Mouse (Mus musculus) left cerebral cortex, postnatal 36 days (tissue): ENCODE data around the gene Wwox. TPM values are rescaled to one million over a fixed set of nuclear protein-coding genes. Genes with fewer than 3 reads are reported as not detected.

Experiments
- DNase-seq, 2 experiments: peaks; one replicate each; pipeline ENCODE4 v3.0.0; 2021 to 2022; ENCODE audit warnings: low spot score in 2 of 2, mixed read lengths in 1 of 2
- intact Hi-C: fragments of 180-260 bp; cut with DNase I; formaldehyde crosslinking; loops from one replicate; pipeline ENCODE4 v1.15.1; 2025
- total RNA-seq, 2 experiments: library from RNA; stranded (reverse); gene quantifications; 2 replicates each; pipeline ENCODE4 v1.2.3; 2021

The Wwox gene
- total RNA-seq, 2 experiments from 2014 or later, result 13.3 to 16.5 TPM

DNA sequence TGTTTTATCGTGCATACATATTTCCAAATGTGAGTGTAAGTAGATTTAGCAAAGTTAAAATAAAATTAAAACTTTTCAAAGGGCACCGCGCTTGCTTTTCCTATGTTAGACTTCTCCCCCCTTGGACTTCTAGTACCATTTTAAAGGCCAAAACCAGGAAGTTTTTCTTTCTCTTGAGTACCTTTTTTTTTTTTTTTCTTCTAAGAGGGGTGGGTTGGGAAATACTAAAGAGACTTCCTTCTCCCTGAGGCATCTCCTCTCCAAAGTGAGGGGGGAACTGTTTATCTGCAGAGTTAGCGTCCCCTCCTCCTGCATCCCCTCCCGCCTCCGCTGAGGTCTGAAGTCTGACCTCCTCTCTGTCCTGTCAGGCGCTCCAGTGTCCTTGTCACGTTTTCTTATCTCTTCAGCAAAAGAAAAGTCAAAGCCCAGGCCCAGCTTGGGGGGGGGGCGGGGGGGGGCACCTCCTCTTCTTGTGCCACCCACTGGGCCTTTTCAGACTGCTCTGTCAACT, 437.3 kb downstream of the Wwox start:
- intact Hi-C loops, result no loop called here
- no peak for DNase-seq

GRCm38 (mm10) chr8:114877234-114877633, 437.8 kb downstream of the Wwox start:
- no peak for DNase-seq
- intact Hi-C loops, result no loop called here

- intact Hi-C loops, result no loop called here
- no peak for DNase-seq
These were observed 439.2 kb downstream of the Wwox start for GRCm38 (mm10) chr8:114878449-114879276.

DNA sequence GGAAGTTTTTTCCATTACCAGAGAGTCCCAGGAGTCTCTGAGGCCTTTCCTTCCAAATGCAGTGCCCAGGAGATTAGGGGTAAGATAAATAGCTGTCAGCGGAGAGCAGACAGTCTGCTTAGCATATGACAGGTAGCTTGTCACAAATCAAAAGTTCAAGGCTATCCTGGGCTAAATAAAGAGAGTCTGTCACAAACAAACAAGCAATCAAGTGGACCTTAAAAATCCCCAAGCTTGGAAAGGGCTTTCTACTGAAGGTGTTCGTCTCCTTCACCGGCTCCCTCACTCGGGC, 439.8 kb downstream of the Wwox start:
- DNase-seq, result no peak
- intact Hi-C loops, result no loop called here

- no peak for DNase-seq
These were observed 440.2 kb downstream of the Wwox start for GRCm38 (mm10) chr8:114879678-114880077.

DNA sequence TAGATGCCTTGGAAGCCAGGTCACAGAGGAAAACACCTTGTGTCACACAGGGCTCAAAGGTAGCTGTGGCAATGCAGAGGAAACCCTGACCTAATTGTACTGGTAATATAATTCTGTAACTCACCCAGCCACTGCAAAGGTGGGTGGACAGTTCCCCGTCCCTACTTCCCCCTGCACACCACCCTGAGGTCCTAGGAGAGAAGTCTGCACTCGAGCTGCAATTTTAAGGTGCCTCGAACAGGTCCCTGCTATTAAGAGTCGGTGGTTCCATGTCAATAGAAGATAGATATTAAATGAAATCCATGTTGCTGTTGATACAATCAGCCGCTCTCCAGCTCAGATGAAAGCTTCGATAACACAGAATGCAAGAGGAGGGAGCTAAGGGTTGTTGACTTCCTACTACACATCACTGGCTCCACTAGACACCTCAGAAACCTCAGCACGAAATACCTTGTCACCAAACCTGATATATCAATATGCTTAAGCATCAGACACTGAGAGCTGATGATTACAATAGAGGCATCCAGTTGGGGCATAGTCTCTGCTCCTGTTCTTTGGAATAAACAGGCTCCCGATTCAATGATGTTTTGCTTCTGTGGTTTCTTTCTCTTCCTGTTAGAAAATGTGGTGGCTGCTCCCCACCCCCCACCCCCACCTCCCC, 441.1 kb downstream of the Wwox start:
- DNase-seq, result no peak
- intact Hi-C loops, result no loop called here

More at GRCm38 (mm10) chr8:114879678-114880077, 440.2 kb downstream of the Wwox start:
- intact Hi-C loops, result no loop called here

DNA sequence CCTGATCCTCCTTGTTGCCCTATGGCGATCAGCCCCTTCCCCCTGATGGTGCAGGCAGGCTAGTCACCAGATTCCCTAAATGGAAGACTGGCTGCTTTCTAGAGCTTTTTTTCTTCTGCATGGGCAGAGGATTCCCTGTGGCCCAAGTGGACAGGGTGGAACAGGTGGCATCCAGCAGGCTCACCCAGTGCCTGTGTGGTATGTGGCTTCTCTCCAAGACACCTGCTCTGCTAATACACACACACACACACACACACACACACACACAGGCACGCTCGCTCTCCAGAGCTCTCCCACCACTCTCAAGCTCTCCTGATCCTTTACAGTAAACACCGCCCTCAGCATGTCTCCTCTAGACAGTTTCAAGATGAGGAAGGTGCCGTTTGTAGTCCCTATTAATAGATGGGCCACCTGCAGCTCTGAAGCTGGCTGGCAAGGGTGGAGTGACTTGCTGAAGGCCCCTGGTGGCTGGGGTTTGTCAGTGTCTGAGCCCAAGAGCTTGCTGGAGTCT, 442.5 kb downstream of the Wwox start:
- intact Hi-C loops, result no loop called here
- no peak for DNase-seq

GRCm38 (mm10) chr8:114882504-114882903, 443.0 kb downstream of the Wwox start:
- intact Hi-C loops, result no loop called here

GRCm38 (mm10) chr8:114882936-114883606, 443.6 kb downstream of the Wwox start:
- intact Hi-C loops, result no loop called here
- DNase-seq, result no peak

More at GRCm38 (mm10) chr8:114882504-114882903, 443.0 kb downstream of the Wwox start:
- no peak for DNase-seq

DNA sequence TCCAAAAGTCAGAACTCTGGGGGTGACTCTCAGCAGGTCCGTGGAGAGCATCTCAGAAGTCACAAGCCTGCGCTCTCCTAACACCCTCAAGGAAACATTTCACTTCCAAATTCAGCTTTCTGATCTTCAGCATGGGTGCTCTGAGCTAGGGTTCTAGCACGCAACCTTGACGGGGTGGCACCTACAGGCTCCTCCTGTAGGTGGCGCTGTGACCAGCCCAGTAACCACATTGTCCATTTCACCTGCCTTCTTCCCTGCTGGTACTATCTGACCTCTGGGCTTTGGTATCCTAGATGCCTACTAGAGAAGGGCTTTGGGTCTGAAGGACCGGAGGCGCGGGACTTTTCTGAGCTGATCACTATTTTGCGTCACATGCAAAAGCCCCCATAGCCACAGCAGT, 444.5 kb downstream of the Wwox start:
- intact Hi-C loops, result no loop called here
- DNase-seq, result no peak

DNA sequence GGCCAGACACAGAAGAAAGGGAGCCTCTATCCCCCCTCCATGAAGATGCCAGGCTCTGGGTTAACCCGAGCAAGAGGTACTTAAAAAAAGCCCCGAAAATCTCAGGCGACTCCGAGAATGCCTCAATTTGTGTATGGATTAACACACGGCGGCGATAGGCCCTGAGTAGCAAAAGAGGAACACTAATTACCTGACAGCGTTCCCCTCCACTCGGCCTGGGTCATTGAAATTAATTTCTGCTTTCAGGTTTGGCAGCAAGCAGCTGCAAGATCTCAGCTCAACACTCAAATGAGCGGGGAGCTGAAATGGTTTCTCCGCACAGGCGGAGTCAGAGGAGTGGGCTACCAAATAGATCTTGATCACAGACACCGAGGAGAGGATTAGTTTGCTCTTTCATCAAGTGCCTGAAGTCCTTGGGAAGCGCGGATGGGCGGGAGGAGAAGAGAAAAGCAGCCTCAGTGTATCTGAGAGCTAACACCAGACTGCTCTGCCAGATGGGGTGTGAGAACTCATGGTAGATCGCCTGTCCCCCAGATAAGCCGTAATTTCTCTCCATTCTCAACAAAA, 445.7 kb downstream of the Wwox start:
- intact Hi-C loops, result no loop called here
- DNase-seq, result no peak

DNA sequence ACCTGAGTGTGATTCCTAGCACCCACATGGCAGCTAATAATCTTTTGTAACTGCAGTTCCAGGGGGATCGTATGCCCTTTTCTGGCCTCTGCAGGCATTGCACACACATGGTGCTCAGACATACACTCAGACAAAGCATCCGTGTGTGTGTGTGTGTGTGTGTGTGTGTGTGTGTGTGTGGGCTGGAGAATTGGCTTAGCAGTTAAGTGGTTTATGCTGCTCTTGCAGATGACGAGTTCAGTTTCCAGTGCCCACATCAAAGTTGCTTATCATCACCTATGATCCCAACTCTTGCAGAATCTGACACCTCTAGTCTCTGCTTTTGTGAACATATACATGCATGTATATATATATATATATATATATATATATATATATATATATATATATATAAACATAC, 448.9 kb downstream of the Wwox start:
- no peak for DNase-seq
- intact Hi-C loops, result no loop called here

GRCm38 (mm10) chr8:114889578-114890374, 450.3 kb downstream of the Wwox start:
- no peak for DNase-seq

GRCm38 (mm10) chr8:114890478-114890877, 451.0 kb downstream of the Wwox start:
- no peak for DNase-seq
- intact Hi-C loops, result no loop called here

More at GRCm38 (mm10) chr8:114889578-114890374, 450.3 kb downstream of the Wwox start:
- intact Hi-C loops, result no loop called here

DNA sequence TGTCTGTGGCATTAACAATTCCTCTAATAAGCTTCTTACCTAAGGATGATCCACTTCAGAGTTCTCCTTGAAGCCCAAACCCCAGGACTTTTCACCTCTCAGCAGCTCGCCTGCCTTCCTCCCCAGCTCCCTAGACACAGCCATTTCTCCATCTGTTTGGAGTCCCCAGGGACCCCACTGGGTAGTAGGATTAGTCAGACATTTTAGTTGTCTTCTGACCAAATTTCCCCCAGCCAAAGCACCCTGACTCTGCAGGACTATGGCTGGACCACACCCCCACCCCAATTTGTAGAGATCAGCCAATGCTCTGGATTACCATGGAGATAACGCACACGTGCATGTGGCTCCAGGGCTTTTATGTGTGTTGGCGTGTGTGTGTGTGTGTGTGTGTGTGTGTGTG, 451.8 kb downstream of the Wwox start:
- DNase-seq, result no peak
- intact Hi-C loops, result no loop called here

- intact Hi-C loops, result no loop called here
These were observed 458.0 kb downstream of the Wwox start for GRCm38 (mm10) chr8:114897432-114897831.

DNA sequence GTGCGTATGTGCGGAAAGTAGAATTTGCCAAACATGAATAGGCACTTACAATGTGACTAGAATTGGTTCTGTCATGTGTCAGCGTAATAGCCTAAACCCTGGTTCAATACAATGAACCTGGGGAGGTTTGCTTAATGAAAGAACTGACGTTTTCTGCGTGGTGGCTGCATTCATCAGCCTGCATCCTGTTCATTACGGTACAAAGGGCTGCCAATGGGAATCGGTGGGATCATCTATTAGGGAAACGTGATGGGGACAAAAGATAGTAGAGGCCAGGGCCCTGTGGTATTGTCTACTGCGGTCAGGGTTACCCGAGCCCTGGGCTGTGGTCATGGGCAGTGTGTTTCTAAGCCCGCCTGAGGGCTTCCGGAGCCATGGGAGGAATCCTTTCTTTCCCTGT, 459.7 kb downstream of the Wwox start:
- DNase-seq, result no peak
- intact Hi-C loops, result no loop called here

More at GRCm38 (mm10) chr8:114897432-114897831, 458.0 kb downstream of the Wwox start:
- no peak for DNase-seq

DNA sequence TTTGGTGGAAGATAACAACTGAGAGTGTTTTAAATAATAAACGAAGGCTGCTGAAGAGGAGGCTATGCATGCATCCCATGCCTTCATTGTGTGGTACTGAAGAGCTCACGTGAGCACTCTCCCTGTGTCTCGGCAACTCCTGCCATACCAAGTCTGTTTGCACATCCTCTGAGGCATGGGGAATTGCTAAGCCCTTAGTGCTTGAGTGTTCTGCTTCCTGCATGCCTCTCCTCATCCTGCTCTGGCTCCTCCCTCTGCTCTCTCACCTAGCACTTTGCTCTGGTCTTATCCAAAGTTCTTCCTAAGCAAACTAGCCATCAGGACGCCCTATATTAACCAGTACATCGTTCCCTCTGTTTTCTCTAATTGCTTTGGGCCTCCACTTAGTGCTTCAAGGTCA, 463.1 kb downstream of the Wwox start:
- intact Hi-C loops, result no loop called here
- no peak for DNase-seq

GRCm38 (mm10) chr8:114908086-114908485, 468.6 kb downstream of the Wwox start:
- no peak for DNase-seq
- intact Hi-C loops, result no loop called here
